Mouse (Mus musculus): ENCODE measurements around the gene Arhgef12.

DNA sequence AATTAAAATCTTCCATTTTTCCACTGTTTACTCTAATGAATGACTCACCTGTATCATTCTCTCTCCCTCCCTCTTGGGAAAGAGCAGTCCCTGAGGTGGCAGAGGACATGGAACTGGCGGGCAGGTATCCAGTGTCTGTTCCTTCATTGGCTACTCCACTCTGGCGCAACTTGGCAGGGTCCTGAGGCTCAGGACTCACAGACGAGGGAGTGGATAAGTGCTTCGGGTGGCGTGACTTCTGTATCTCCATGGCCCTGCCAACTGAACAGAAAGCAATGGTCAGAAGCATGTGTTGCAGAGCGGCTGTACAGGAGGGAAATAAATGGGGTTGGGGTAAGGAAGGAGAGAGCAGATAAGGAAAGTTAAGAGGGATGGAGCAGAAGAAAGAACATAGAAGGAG, 109.5 kb downstream of the Arhgef12 start:
- TF ChIP-seq POLR2A (IDR thresholded peaks at IDR 0.05; ENCODE audit: low read depth, low read length), result no peak
- TF ChIP-seq CTCF (IDR thresholded peaks at IDR 0.05; ENCODE audit: borderline replicate concordance, insufficient read depth, low read length), result no peak
